Mouse (Mus musculus): ENCODE results near the gene Cd24a. TPM values are rescaled to one million over a fixed set of nuclear protein-coding genes. Genes with fewer than 3 reads are reported as not detected.

Gene Cd24a
- 246 TPM for polyA plus RNA-seq (2014; fragmentation: Illumina TruSeq; extraction: RNeasy Lipid Tissue Mini Kit (QIAGEN cat#74804); ENCODE audit: insufficient read depth, low read depth, low replicate concordance)

DNA sequence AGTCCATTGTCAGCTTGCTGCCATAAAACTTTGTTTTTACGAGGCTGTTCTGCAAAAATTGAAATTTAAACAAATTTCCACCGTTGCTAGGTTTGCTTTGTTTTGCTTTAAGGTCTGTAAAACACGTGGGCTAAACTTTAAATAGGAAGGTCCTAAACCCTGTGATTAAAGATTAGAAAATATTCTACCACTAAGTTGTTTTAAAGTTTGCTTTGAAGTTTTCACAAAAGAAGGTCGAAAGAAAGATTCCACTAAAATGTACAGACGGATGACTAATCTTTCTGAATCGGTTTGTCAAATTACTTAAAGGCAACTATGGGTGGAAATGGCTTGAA lies at the start of gene Cd24a:
TSS of gene Cd24a (plus strand) at position 288 of the 335 bp plus-strand sequence.

DNA sequence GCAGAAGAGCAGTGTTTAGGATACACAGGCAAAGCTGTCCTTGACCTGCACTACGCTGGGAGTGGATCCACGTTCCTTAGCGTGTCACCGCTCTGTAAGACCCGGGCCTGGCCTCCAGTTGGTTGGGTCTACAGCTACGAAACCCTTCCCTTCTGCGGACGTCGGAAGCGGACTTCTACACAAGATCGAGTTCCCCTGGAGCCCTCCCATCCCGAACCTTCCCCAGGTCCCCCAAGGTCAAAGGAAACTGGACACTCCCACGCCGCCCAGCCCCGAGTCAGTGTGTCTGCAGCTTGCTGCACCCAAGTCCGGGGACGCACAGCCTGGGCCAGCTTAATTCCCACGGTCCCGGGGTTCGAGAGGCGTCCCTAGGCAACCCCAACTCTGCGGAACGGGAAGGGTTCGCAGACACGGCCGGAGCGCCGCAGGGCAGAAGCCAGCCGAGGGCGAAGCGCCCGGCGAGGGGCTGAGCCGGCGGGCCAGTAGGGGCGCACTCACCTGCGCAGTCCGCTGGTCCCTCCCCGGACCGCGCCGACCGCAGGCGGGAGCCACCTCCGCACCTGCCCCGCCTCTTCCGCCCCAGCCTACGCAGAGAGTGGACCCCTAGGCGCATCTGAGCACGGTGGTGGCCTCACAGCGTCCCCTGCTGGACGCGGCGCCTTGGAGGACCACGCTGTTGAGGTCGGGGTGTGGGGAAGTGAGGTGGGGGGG lies 37.5 kb upstream of the Cd24a start, which contains the start of gene 1700021F05Rik:
TSS of gene 1700021F05Rik (minus strand) at position 553 of the 711 bp plus-strand sequence.

Other genes starting within 250 kb of the Cd24a start
- 1.1 TPM for gene Bend3, start 99.5 kb upstream of the Cd24a start, polyA plus RNA-seq (2014; fragmentation: Illumina TruSeq; extraction: RNeasy Lipid Tissue Mini Kit (QIAGEN cat#74804); ENCODE audit: insufficient read depth, low read depth, low replicate concordance)
- gene Gm9803, start 54.2 kb upstream of the Cd24a start, polyA plus RNA-seq (2014; fragmentation: Illumina TruSeq; extraction: RNeasy Lipid Tissue Mini Kit (QIAGEN cat#74804); ENCODE audit: insufficient read depth, low read depth, low replicate concordance), result 7.2 TPM
- gene 1700021F05Rik, start 37.3 kb upstream of the Cd24a start, polyA plus RNA-seq (2014; fragmentation: Illumina TruSeq; extraction: RNeasy Lipid Tissue Mini Kit (QIAGEN cat#74804); ENCODE audit: insufficient read depth, low read depth, low replicate concordance), result 26.5 TPM